Mouse (Mus musculus): ENCODE results near the gene Pon1. TPM values are rescaled to one million over a fixed set of nuclear protein-coding genes. Genes with fewer than 3 reads are reported as not detected.

Pon1 gene
- polyA plus RNA-seq, 1 experiment from 2014 or later, result 0.75 TPM

GRCm38 (mm10) chr6:5171418-5171817, 22.3 kb downstream of the Pon1 start:
- Histone ChIP-seq H3K36me3 (ENCODE audit: control insufficient read depth, insufficient read depth, low read length) (no peaks in the 10 kb centered on the region), H3K9me3 (ENCODE audit: control insufficient read depth, low read length) (no peaks in the 10 kb centered on the region), H3K27me3 (replicated peaks; ENCODE audit: control insufficient read depth, insufficient read depth, low read length) (no peaks in the 10 kb centered on the region), H3K4me2 (no peak overlapping the region), H3K4me3 (ENCODE audit: low read depth, low read length) (no peak overlapping the region), H3K4me1 (replicated peaks; ENCODE audit: control insufficient read depth, insufficient read depth, low read length) (peaks cover 7% of the 10 kb centered on the region), H3K27ac (ENCODE audit: low read depth, low read length) (peak overlapping the region; percentile 54; the same call in 1 of the 2 replicates), H3K9ac (ENCODE audit: low read depth, low read length) (no peak overlapping the region)
- ATAC-seq (replicated peaks; ENCODE audit: low FRiP score) (peak; percentile 63), DNase-seq (ENCODE audit: low spot score) (no peak)
- 69% methylated on average over 4 of the region's 4 CpGs for whole genome bisulfite sequencing

DNA sequence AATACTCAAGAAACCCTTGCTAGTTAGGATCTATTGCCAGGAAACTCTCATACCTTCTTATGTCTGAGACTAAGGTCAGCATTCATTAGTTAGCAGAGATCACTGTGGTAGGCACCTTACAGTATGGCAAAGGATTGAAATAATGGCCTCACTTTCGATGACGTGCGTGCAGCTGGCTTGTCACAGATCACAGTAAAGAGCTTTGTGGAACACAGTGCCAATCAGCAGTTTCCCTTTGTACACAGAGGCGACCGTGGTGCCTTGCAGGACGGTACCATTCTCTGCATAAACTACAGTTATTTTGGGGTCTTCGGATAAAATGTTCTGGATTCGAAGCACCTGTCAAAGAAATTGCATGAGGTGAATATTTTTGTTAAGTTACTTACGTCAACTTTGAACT, 25.6 kb downstream of the Pon1 start:
- Histone ChIP-seq H3K4me1 (replicated peaks; ENCODE audit: control insufficient read depth, insufficient read depth, low read length) (peaks cover 21% of the 10 kb centered on the region), H3K9ac (ENCODE audit: low read depth, low read length) (no peak overlapping the region), H3K9me3 (ENCODE audit: control insufficient read depth, low read length) (no peaks in the 10 kb centered on the region), H3K27ac (ENCODE audit: low read depth, low read length) (no peak overlapping the region), H3K27me3 (replicated peaks; ENCODE audit: control insufficient read depth, insufficient read depth, low read length) (no peaks in the 10 kb centered on the region), H3K4me2 (no peak overlapping the region), H3K36me3 (ENCODE audit: control insufficient read depth, insufficient read depth, low read length) (no peaks in the 10 kb centered on the region), H3K4me3 (ENCODE audit: low read depth, low read length) (no peak overlapping the region)
- no peak for DNase-seq (ENCODE audit: low spot score)
- ATAC-seq (replicated peaks; ENCODE audit: low FRiP score), result no peak
- 79% methylated on average over 9 of the region's 9 CpGs for WGBS

GRCm38 (mm10) chr6:5167051-5167677, 26.6 kb downstream of the Pon1 start:
- Histone ChIP-seq H3K9ac (ENCODE audit: low read depth, low read length) (no peak overlapping the region), H3K36me3 (ENCODE audit: control insufficient read depth, insufficient read depth, low read length) (no peaks in the 10 kb centered on the region), H3K4me3 (ENCODE audit: low read depth, low read length) (peak overlapping the region; percentile 28; the same call in 1 of the 2 replicates), H3K4me1 (replicated peaks; ENCODE audit: control insufficient read depth, insufficient read depth, low read length) (peaks cover 21% of the 10 kb centered on the region), H3K9me3 (ENCODE audit: control insufficient read depth, low read length) (no peaks in the 10 kb centered on the region), H3K27me3 (replicated peaks; ENCODE audit: control insufficient read depth, insufficient read depth, low read length) (no peaks in the 10 kb centered on the region), H3K4me2 (peak overlapping the region; percentile 56), H3K27ac (ENCODE audit: low read depth, low read length) (no peak overlapping the region)
- ATAC-seq (replicated peaks; ENCODE audit: low FRiP score), result 0 out of 2 replicates have a peak, but pooled peaks have one; percentile 29
- no peak for DNase-seq (ENCODE audit: low spot score)
- 28% methylated on average over 14 of the region's 14 CpGs for WGBS

DNA sequence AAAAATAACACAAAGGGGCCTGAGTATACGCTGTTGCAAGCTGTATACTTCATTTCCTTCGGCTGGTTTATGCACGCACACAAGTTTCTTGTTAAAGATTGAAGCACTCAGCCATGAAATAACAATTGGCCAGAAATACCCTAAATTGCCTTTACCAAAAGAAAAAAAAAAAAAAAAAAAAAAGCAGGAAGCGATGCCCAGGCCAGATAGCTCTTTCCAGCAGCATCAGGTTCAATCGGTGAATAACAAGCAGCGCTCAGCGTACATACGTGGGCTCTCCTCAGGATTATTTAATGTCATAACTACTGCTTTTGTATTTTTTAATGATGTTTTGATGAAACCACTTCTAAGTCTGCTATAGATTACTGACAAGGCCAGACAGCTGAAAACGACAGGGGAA, 28.9 kb downstream of the Pon1 start:
- Histone ChIP-seq H3K9ac (ENCODE audit: low read depth, low read length) (no peak overlapping the region), H3K4me3 (ENCODE audit: low read depth, low read length) (no peak overlapping the region), H3K4me1 (replicated peaks; ENCODE audit: control insufficient read depth, insufficient read depth, low read length) (peaks cover 23% of the 10 kb centered on the region), H3K9me3 (ENCODE audit: control insufficient read depth, low read length) (no peaks in the 10 kb centered on the region), H3K4me2 (peak overlapping the region; percentile 22; the same call in 1 of the 2 replicates), H3K27me3 (replicated peaks; ENCODE audit: control insufficient read depth, insufficient read depth, low read length) (no peaks in the 10 kb centered on the region), H3K27ac (ENCODE audit: low read depth, low read length) (no peak overlapping the region), H3K36me3 (ENCODE audit: control insufficient read depth, insufficient read depth, low read length) (peaks cover 4% of the 10 kb centered on the region; the same call in 1 of the 2 replicates)
- ATAC-seq (replicated peaks; ENCODE audit: low FRiP score) (no peak), DNase-seq (ENCODE audit: low spot score) (no peak)
- 55% methylated on average over 9 of the region's 9 CpGs for WGBS

DNA sequence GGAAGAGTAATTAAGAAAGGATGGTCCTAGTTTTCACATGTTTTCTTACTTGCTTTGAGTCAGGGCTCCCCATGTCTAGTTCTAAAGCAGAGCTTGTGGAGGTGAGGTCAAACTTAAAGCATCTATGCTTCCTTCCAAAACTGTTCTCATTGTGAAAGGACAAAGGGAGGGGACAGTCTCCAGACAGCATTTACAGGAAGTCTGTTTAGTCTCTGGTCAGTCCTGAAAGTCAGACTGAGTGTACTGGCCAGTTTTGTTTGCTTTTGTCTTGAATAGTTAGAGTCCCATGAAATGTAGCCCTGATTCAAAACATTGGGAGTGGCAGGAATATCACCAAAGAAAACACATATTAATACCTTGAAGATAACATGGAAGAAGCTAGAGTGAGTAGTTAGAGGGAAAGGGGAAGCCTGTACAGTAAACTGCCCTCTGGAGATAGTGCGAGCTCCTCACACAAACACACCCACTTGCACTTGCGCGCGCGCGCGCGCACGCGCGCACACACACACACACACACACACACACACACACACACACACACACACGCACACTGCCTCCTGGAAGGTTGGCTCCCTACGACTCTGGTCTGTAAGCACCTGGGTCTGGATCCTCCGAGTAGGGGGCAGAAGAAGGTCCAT, 30.1 kb downstream of the Pon1 start:
- Histone ChIP-seq H3K4me1 (replicated peaks; ENCODE audit: control insufficient read depth, insufficient read depth, low read length) (peaks cover 33% of the 10 kb centered on the region), H3K36me3 (ENCODE audit: control insufficient read depth, insufficient read depth, low read length) (peaks cover 4% of the 10 kb centered on the region; the same call in 1 of the 2 replicates), H3K4me2 (no peak overlapping the region), H3K9ac (ENCODE audit: low read depth, low read length) (no peak overlapping the region), H3K9me3 (ENCODE audit: control insufficient read depth, low read length) (no peaks in the 10 kb centered on the region), H3K27me3 (replicated peaks; ENCODE audit: control insufficient read depth, insufficient read depth, low read length) (no peaks in the 10 kb centered on the region), H3K4me3 (ENCODE audit: low read depth, low read length) (no peak overlapping the region), H3K27ac (ENCODE audit: low read depth, low read length) (peak overlapping the region; percentile 19; the same call in 1 of the 2 replicates)
- whole genome bisulfite sequencing, result 81% methylated on average over 14 of the region's 14 CpGs
- ATAC-seq (replicated peaks; ENCODE audit: low FRiP score), result 0 out of 2 replicates have a peak, but pooled peaks have one; percentile 49
- no peak for DNase-seq (ENCODE audit: low spot score)

DNA sequence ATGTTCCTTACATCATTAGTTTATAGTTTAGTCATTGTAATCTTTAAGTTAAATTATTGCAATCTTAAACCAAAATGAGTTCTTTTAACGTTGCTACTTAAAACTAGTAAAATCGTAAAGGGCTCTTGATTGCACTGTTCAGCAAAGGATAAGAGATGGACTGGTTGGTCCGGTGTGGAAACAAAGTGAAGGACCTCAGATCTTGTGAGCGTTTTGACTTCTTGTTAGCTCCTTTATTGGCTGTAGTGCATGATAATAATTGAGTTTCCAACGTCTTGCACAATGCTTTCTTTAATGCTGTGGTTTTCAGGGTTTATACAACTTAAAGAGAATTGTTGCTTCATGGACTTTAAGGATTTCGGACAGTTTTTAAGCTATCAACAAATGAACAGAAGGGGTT, 31.7 kb downstream of the Pon1 start:
- Histone ChIP-seq H3K36me3 (ENCODE audit: control insufficient read depth, insufficient read depth, low read length) (peaks cover 4% of the 10 kb centered on the region; the same call in 1 of the 2 replicates), H3K27me3 (replicated peaks; ENCODE audit: control insufficient read depth, insufficient read depth, low read length) (no peaks in the 10 kb centered on the region), H3K27ac (ENCODE audit: low read depth, low read length) (no peak overlapping the region), H3K9me3 (ENCODE audit: control insufficient read depth, low read length) (no peaks in the 10 kb centered on the region), H3K9ac (ENCODE audit: low read depth, low read length) (no peak overlapping the region), H3K4me2 (no peak overlapping the region), H3K4me3 (ENCODE audit: low read depth, low read length) (no peak overlapping the region), H3K4me1 (replicated peaks; ENCODE audit: control insufficient read depth, insufficient read depth, low read length) (peaks cover 33% of the 10 kb centered on the region)
- DNase-seq (ENCODE audit: low spot score) (no peak), ATAC-seq (replicated peaks; ENCODE audit: low FRiP score) (no peak)
- WGBS, result 72% methylated on average over 6 of the region's 6 CpGs

DNA sequence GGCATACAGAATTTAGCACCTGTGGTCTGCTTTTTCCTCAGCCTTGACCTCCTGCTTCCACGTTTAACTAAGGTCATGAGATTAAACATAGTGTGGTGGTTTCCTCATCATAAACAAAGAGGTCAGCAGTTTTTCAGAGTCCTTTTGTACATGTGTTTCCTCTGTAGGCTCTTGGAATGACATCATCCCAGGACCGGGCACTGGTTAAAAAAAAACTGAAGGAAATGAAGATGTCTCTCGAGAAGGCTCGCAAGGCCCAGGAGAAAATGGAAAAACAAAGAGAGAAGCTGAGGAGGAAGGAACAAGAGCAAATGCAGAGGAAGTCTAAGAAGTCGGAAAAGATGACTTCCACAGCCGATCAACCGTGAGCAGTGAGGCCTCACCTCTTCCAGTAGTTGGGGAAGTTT, 34.4 kb downstream of the Pon1 start:
- WGBS, result 51% methylated on average over 7 of the region's 7 CpGs
- Histone ChIP-seq H3K36me3 (ENCODE audit: control insufficient read depth, insufficient read depth, low read length) (peaks cover 7% of the 10 kb centered on the region; the same call in 1 of the 2 replicates), H3K27me3 (replicated peaks; ENCODE audit: control insufficient read depth, insufficient read depth, low read length) (no peaks in the 10 kb centered on the region), H3K9me3 (ENCODE audit: control insufficient read depth, low read length) (no peaks in the 10 kb centered on the region), H3K4me3 (ENCODE audit: low read depth, low read length) (no peak overlapping the region), H3K4me1 (replicated peaks; ENCODE audit: control insufficient read depth, insufficient read depth, low read length) (peaks cover 45% of the 10 kb centered on the region), H3K27ac (ENCODE audit: low read depth, low read length) (no peak overlapping the region), H3K4me2 (no peak overlapping the region), H3K9ac (ENCODE audit: low read depth, low read length) (no peak overlapping the region)
- DNase-seq (ENCODE audit: low spot score) (no peak), ATAC-seq (replicated peaks; ENCODE audit: low FRiP score) (no peak)

DNA sequence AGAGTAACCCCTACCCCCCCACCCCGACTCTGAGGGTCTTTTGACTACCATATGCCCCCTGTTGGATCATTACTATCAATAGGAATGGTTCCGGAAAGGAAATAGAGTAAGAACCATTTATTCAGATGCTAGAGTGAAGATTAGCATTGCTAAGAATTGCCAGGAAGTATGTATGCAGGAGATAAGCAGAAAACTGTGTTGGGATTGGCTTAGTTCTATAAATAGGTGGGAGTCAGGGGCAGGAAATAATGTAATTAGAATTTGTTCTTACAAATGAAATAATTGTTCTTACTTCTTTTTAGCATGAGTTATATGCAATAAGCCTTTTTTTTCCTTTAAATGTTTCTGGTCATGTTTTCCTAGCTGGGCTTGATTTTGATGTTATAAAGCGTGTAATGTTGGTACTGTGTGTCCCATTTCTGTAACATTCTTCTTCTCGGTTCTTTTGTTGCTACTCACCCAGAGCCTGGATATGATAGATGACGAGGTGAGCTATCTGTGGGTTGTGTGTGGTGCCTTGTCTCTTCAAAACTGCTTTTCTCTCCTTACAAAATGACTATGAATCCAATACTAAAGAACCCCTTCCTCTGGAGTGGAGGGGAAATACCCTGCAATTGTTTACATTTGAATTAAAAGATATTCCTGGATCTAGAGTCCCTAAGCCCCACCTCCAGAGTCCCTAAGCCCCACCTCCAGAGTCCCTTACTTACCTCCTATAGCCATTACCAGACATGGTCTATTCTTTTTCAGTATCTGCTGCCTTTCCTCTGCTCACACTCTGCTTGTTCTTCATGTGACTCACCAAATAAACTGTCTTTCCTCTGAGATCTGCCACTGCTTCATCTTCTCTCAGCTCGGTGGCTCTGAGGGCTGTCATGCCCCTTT, 37.0 kb downstream of the Pon1 start:
- Histone ChIP-seq H3K4me1 (replicated peaks; ENCODE audit: control insufficient read depth, insufficient read depth, low read length) (peaks cover 50% of the 10 kb centered on the region), H3K4me3 (ENCODE audit: low read depth, low read length) (no peak overlapping the region), H3K27me3 (replicated peaks; ENCODE audit: control insufficient read depth, insufficient read depth, low read length) (no peaks in the 10 kb centered on the region), H3K9me3 (ENCODE audit: control insufficient read depth, low read length) (no peaks in the 10 kb centered on the region), H3K9ac (ENCODE audit: low read depth, low read length) (no peak overlapping the region), H3K36me3 (ENCODE audit: control insufficient read depth, insufficient read depth, low read length) (peaks cover 7% of the 10 kb centered on the region; the same call in 1 of the 2 replicates), H3K27ac (ENCODE audit: low read depth, low read length) (peak overlapping the region; percentile 96), H3K4me2 (peak overlapping the region; percentile 53)
- ATAC-seq (replicated peaks; ENCODE audit: low FRiP score), result peak; percentile 78
- DNase-seq (ENCODE audit: low spot score), result no peak
- WGBS, result 46% methylated on average over 6 of the region's 6 CpGs
